Mouse (Mus musculus) intestine, postnatal 0 days (tissue): ENCODE measurements around the gene Cxcr5. TPM values are rescaled to one million over a fixed set of nuclear protein-coding genes. Genes with fewer than 3 reads are reported as not detected.
A peak's percentile ranks its signal among the peaks of the same experiment; 100 is the strongest.

ENCODE experiments used
- ATAC-seq: fragments of 200-750 bp; cut with Nextera tagmentation; 2 replicates; pipeline ENCODE4 v1.8.0; 2017; ENCODE audit warnings: mild to moderate bottlenecking, moderate TSS enrichment, moderate library complexity
- H3K27ac ChIP-seq: fragments of 300-500 bp; sonication (generic); 2 replicates; pipeline ENCODE4 v1.5.1; 2014; ENCODE audit warnings: mild to moderate bottlenecking, low read depth, low read length, moderate library complexity
- H3K27me3 ChIP-seq: fragments of 300-500 bp; sonication (generic); replicated peaks from 2 replicates; pipeline ENCODE4 v1.6.1; 2014; ENCODE audit warnings: low read length, mixed read lengths; ENCODE audit not compliant: control insufficient read depth, insufficient read depth
- H3K36me3 ChIP-seq: fragments of 300-500 bp; sonication (generic); 2 replicates; pipeline ENCODE4 v1.6.1; 2014; ENCODE audit warnings: mild to moderate bottlenecking, moderate library complexity; ENCODE audit not compliant: control insufficient read depth, insufficient read depth
- H3K4me1 ChIP-seq: fragments of 300-500 bp; sonication (generic); replicated peaks from 2 replicates; pipeline ENCODE4 v1.6.1; 2014; ENCODE audit warnings: antibody characterized with exemption, low read length, mixed read lengths; ENCODE audit not compliant: control insufficient read depth, insufficient read depth
- H3K4me2 ChIP-seq: fragments of 300-500 bp; sonication (generic); replicated peaks from 2 replicates; pipeline ENCODE4 v1.6.1; 2014; ENCODE audit warnings: low read depth, mild to moderate bottlenecking, moderate library complexity
- H3K4me3 ChIP-seq: fragments of 300-500 bp; sonication (generic); 2 replicates; pipeline ENCODE4 v1.5.1; 2014; ENCODE audit warnings: low read depth, low read length
- H3K9ac ChIP-seq: fragments of 300-500 bp; sonication (generic); 2 replicates; pipeline ENCODE4 v1.6.1; 2014; ENCODE audit warnings: mild to moderate bottlenecking, low read depth, low read length
- H3K9me3 ChIP-seq: fragments of 300-500 bp; sonication (generic); 2 replicates; pipeline ENCODE4 v1.6.1; 2016; ENCODE audit warnings: mixed run types; ENCODE audit not compliant: control insufficient read depth
- CTCF ChIP-seq: sonication (generic); IDR thresholded peaks from 2 replicates; pipeline ENCODE4 v1.5.1; 2016; ENCODE audit warnings: low read depth, mild to moderate bottlenecking, control low read depth, antibody characterized with exemption, moderate library complexity
- WGBS: fragments of 180-500 bp; shearing (Covaris S2); extraction: QIAGEN DNeasy Blood & Tissue Kit; methylation state at CpG from one replicate; pipeline ENCODE4 v1.1.7; 2014; 5-methylcytosine and 5-hydroxymethylcytosine counted together
- polyA plus RNA-seq: library from polyadenylated mRNA; unstranded; fragments of >200 nt; fragmentation: Nextera tagmentation; extraction: Ambion mirVana; gene quantifications from 2 replicates; pipeline ENCODE4 v1.2.1, GENCODE M21; 2015

The Cxcr5 gene
- polyA plus RNA-seq, 1 experiment from 2014 or later = 0.25 TPM

DNA sequence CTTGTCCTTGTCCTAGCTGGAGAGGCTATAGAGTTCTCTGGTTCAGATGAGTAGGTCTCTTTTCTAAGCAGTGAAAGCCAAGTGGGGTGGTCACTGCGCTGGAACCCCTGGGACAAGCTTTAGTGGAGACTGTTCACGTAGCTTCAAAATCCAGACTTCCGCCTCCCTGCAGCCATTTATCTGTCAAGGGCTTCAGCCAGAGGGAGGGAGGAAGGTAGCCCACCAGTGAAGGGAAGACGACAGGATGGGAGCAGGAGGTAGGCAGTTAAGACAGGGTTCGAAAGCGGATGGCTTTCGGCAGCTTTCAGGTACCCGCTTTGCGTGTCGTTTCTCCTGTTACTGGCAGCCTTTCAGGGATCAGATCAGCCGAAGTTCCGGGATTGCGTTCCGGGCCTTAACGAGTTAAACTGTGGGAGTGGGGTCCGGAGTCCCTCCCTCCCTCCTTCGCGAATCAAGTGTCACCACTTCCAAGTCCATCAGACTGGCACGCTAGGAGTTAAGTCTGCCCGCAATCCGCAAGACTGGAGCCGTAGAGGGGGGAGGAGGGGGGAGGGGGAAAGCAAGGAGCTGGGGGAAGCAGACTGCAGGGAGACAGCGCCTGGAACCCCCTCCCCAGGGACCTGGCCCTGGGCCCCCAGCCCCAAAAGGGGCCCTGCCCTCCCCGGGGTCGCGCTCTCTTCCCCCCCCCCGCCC is 83.3 kb downstream of the Cxcr5 start:
- no peaks in the 10 kb centered on the region for H3K9me3 ChIP-seq
- under 1% methylated on average over 23 of the region's 27 CpGs for WGBS
- H3K4me1 ChIP-seq = 0 out of 2 replicates have a peak, but pooled peaks cover 3% of the 10 kb centered on the region
- 0 out of 2 replicates have a peak, but pooled peaks have one; percentile 1 for TF ChIP-seq CTCF
- H3K4me3 ChIP-seq = peak overlapping the region; percentile 74
- ATAC-seq = peak; percentile 37
- peak overlapping the region; percentile 63 for H3K9ac ChIP-seq
- no peaks in the 10 kb centered on the region for H3K27me3 ChIP-seq
- H3K36me3 ChIP-seq = no peaks in the 10 kb centered on the region
- H3K4me2 ChIP-seq = peak overlapping the region; percentile 98
- H3K27ac ChIP-seq = peak overlapping the region; percentile 95

DNA sequence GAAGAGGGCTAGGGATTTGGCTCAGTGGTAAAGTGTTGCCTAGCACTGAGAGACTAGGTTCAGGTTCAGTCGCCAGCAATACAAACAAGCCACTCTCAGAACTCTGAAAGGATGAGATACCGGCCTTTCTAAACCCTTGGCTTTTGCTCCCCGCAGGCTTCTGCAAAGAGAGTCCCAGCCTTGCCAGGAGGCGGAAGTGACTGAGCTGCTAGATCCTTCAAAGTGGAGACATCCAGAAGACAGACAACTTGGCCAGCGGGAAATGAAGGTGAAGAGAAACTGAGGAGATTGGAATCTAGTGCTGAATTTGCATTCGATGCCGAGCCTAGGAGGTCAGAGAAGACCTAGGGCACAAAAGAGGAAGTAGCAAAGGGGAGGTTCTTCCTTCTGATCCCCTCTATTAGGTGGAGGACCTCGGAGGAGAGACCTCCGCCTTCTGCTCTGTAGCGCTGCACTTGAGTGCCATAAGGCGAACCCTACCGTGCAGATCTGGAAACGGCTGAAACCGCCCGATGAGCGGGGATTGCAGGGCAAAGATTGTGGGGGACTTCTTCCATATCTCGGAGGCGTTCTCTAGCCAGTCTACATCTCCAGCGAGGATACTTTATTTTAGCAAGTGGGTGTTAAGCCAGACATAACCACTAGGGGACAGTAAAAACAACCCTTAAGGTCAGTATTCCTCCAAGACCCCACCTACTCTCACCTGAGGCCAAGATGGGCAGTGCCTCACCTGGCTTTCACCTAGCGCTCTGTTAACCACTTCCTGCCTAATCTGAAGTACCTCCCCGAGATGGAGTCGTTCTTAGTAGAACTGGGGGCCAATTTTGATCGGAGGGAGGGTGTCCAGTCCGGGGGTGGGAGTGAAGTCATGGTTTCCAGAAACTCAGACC is 84.1 kb downstream of the Cxcr5 start:
- WGBS = 6% methylated on average over 24 of the region's 24 CpGs
- H3K27me3 ChIP-seq = no peaks in the 10 kb centered on the region

GRCm38 (mm10) chr9:44475936-44476335 is 85.7 kb downstream of the Cxcr5 start:
- Histone ChIP-seq H3K4me3 (no peak overlapping the region), H3K4me2 (no peak overlapping the region), H3K9ac (no peak overlapping the region), H3K27me3 (no peaks in the 10 kb centered on the region), H3K4me1 (0 out of 2 replicates have a peak, but pooled peaks cover 3% of the 10 kb centered on the region), H3K36me3 (no peaks in the 10 kb centered on the region), H3K9me3 (no peaks in the 10 kb centered on the region), H3K27ac (no peak overlapping the region)
- peak; percentile 49 for TF ChIP-seq CTCF
- 96% methylated on average over 3 of the region's 3 CpGs for WGBS
- ATAC-seq = no peak

More for the DNA sequence above, 84.1 kb downstream of the Cxcr5 start:
- TF ChIP-seq CTCF = peak; percentile 94
- Histone ChIP-seq H3K4me3 (peak overlapping the region; percentile 74), H3K4me1 (0 out of 2 replicates have a peak, but pooled peaks cover 3% of the 10 kb centered on the region), H3K4me2 (peak overlapping the region; percentile 98), H3K27ac (peak overlapping the region; percentile 95), H3K9me3 (no peaks in the 10 kb centered on the region), H3K9ac (peak overlapping the region; percentile 63), H3K36me3 (no peaks in the 10 kb centered on the region)
- peak; percentile 14 for ATAC-seq

GRCm38 (mm10) chr9:44474327-44474726 is 87.3 kb downstream of the Cxcr5 start:
- no peak overlapping the region for H3K4me2 ChIP-seq
- no peak for TF ChIP-seq CTCF
- no peaks in the 10 kb centered on the region for H3K27me3 ChIP-seq
- H3K4me3 ChIP-seq = no peak overlapping the region
- no peak overlapping the region for H3K27ac ChIP-seq
- H3K9me3 ChIP-seq = no peaks in the 10 kb centered on the region
- H3K9ac ChIP-seq = no peak overlapping the region
- no peaks in the 10 kb centered on the region for H3K36me3 ChIP-seq
- ATAC-seq = no peak
- H3K4me1 ChIP-seq = 0 out of 2 replicates have a peak, but pooled peaks cover 3% of the 10 kb centered on the region
- 19% methylated on average over 1 of the region's 1 CpGs for WGBS

GRCm38 (mm10) chr9:44473184-44473583 is 88.5 kb downstream of the Cxcr5 start:
- peak; percentile 49 for TF ChIP-seq CTCF

DNA sequence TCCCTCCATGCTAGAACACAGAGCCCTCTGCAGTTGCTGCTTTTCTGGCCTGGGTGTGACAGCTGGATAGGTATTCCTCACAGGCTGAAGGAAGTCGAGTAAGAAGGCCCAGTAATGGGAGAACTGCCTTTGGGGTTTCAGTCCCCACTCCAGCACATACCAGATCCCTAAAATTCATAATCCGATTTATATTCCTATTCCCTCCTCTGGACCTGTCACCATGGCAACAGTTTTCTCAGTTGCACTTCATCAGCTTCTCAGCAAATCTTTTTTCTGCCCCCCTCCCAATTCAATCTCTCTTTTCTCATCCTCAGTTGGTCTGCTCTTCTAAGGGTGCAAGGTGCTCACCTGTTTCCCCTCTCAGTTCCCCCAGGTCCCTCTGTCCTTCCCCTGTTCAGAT is 92.9 kb downstream of the Cxcr5 start:
- no peak for ATAC-seq
- Histone ChIP-seq H3K36me3 (no peaks in the 10 kb centered on the region), H3K27ac (no peak overlapping the region), H3K4me1 (no peaks in the 10 kb centered on the region; the same call in 1 of the 2 replicates), H3K9me3 (no peaks in the 10 kb centered on the region), H3K9ac (no peak overlapping the region), H3K4me2 (no peak overlapping the region), H3K27me3 (no peaks in the 10 kb centered on the region), H3K4me3 (no peak overlapping the region)
- WGBS = 42% methylated on average over 2 of the region's 2 CpGs
- TF ChIP-seq CTCF = no peak

More at GRCm38 (mm10) chr9:44473184-44473583, 88.5 kb downstream of the Cxcr5 start:
- Histone ChIP-seq H3K4me1 (peaks cover 3% of the 10 kb centered on the region; the same call in 1 of the 2 replicates), H3K4me3 (no peak overlapping the region), H3K36me3 (no peaks in the 10 kb centered on the region), H3K9ac (no peak overlapping the region), H3K27ac (no peak overlapping the region), H3K9me3 (no peaks in the 10 kb centered on the region), H3K27me3 (no peaks in the 10 kb centered on the region), H3K4me2 (no peak overlapping the region)
- WGBS = 59% methylated on average over 3 of the region's 3 CpGs
- no peak for ATAC-seq
